Mouse (Mus musculus) cerebellum, postnatal 25 days (tissue): ENCODE measurements around the gene Rcan3.

Source experiments
- DNase-seq, 2 experiments: peaks; one replicate each; pipeline ENCODE4 v3.0.0; 2021; ENCODE audit warnings: mixed read lengths in 2 of 2

The Rcan3 gene

DNA sequence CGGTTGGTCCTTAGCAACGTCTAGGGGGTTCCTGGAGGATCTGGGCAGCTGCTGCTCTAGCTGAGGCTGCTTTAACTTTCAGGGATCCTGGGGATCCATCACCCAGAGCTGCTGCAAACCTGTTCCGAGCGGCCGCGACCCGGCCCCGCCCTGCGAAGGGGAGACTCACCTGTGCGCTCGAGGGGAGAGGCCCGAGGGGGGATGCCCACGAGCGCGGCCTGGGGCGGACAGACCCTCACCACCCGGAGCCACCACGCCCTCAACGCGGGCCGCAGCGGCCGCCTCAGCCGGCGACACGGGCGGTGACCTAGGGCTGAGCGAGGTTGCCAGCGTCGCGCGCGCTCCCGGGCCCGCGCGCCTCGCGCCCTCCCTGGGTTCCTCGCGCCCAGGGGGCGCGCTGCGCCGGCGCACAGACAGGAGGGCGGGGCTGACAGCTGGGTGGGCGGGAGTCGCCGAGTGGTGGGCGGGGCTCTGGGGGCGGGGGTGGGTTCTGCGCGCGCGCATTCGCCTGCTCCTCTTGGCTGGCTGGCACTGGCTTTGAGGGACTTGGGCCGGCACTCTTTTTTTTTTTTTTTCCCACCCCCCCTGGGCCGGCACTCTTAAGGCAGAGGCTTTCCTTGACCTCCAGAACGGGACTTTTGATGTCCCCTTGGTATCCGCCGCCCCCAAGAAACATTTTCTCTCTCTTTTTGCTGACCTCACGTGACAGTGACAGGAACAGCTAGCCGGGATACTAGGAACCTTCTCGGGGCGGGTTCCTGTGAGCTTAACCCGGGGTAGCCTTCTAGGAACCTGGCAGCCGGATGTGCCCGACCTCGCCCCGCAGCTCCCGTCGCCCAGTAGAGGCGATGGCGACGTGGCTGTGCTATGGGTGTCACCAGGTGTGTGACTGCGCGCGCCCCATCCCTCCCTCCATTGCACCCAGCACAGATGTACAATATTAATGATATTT is at the start of gene Rcan3:
Rcan3 (minus strand) TSS at position 411 of the 952 bp plus-strand sequence.
- peak; percentile 84 to 92 for DNase-seq

DNA sequence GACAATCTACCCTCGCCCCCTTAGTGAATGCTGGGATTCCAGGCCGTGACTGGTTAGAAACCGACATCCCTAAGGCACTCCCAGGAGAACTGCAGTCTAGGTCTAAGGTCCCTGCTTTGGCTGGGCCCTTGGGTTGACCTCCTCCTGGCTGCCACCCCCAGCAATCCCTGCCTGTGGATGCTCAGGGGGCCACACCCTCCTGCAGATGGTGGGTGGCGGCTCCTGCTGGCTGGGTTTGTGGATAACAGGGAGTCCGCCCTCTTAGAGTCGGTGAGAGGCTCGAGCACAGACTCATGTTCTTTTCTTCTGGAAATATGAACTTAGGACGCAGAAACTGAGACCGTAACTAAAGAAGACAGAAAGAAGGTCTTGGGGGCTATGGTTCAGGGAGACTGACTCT is 46.7 kb upstream of the Rcan3 start:
- no peak for DNase-seq

DNA sequence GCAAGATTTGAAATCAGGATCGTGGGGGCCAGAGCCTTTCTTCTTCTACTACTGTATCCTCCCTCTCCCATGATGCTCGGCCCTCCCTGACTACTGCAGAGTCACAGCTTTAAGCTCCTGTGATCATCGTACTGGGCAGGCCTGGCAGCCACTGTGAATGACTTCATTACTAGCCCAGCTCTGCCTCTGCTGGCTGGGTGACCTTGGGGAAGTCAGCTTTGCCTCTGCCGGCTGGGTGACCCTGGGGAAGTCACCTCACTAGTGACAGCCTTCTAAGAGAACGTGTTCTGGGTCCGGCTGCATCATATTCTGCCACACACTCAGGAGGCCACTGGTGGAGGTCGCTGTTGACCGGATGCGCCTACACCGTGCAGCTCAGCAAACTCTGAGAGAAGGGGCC is 44.2 kb upstream of the Rcan3 start:
- DNase-seq = no peak

DNA sequence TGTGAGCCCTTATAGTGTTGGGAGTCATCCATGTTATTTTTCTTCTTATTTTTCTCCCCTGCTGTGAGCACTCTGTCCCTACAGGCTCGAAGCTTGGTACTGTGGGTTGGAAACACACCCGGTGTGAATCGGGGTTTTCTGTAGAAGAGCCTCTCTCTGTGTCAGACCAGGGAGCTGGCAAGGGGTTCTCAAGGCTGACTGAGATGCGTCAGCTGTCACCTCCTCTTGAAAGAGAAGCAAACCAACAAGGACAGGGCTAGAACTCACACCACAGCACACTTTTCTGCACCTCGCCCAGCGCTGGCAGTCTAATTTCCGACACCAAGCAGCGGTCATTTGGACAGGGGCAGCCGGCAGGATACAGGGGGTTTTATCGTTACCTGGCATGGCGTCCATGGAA is 29.8 kb upstream of the Rcan3 start:
- DNase-seq = no peak

DNA sequence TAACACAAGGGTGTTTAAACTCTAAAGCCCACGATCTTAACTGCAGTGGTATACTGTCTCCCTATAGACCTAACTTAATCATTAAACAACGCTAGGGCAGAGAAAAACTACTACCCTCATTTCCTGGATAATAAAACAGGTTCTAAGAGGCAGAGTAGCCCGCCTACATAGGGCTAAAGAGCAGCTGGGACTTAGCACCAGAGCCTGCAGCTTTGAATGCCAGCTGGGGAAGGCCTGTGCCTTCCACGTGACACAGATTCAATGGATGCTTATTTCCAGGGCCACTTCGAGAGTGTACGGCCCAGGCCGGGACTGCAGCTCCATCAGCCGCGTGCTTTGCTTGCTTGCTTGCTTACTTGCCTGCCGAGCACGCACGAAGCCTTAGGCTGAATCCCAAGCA is 19.9 kb upstream of the Rcan3 start:
- DNase-seq = no peak

DNA sequence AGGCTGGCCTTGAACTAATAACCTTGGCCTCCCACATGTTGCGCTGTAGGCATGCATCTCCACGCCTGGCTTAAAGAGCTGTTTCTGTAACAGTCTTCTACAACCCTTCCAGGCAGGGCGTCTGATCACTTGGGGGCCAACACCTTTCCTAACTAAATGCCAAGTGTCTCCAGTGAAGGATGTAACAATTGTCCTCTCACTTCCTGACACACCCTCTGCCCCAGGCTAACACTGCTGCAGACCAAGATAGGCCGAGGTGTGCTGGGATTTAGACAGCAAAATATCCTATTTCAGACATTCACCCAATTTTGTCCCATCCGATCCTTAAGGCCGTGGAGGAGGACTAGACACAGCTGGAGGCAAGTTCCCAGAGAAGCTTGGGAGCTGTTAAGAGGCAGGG is 19.5 kb upstream of the Rcan3 start:
- no peak for DNase-seq

DNA sequence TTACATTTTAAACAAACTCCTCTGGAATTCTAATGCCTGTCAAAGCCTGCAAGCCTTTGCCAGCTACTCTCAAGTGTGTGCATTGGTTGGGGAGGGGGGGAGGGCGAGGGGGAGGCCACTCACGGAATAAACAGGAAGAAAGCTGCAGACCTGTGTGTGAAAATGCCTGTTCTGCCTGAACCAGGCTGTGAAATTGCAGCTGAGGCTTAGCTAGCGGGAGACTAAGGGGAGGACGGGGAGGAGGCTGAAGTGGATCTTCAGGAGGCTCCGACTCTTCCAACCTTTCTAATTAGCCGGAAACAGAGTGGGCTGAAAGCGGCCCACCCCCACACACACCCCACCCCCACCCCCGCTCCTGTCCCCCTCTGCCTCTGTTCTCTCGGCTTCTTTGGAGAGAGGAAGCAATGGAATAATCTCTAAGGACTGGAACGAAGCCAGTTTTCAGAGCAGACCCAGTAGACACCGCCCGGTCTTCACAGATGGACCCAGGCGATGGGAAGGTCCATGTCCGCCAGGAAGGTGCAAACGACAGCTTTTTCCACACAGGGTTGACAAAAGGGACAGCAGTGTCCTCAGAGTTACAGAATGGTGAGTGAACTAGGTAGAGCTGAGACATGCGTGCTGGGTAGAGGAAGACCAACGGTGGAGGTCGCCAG is 17.8 kb upstream of the Rcan3 start:
- no peak for DNase-seq

DNA sequence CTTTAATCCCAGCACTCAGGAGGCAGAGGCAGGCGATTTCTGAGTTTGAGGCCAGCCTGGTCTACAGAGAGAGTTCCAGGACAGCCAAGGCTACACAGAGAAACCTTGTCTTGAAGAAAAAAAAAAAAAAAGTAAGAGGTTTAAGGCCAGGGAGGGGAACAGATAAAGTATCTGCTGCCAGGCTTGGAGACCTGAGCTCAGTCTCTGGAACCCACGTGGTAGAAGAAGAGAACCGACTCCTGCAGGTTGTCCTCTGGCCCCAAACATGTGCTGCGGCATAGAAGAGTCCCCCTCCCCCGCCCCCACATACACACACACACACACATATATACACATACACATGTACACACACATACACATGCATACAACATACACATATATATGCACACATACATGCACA is 8.8 kb upstream of the Rcan3 start:
- DNase-seq = no peak

DNA sequence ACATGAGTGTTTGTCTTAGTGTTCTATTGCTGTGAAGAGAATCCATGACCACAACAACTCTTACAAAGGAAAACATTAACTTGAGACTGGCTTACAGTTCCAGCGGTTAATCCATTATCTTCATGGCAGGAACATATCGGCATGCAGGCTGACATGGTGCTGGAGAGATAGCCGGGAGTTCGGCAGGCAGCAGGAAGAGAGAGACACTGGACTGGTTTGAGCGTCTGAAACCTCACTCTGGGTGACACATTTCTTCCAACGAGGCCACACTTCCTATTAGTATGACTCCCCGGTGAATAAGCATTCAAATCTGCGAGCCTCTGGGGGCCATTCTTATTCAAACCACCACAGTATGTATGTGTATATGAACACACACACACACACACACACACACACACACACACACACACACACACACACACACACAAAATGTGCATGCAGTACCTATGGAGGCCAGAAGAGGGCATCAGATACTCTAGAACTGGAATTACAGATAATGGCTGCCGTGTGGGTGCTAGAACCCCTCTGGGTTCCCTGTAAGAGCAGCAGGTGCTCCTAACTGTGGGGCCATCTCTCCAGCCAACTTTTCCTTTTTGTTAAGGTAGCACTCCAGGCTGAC is 6.4 kb upstream of the Rcan3 start:
- DNase-seq = no peak

DNA sequence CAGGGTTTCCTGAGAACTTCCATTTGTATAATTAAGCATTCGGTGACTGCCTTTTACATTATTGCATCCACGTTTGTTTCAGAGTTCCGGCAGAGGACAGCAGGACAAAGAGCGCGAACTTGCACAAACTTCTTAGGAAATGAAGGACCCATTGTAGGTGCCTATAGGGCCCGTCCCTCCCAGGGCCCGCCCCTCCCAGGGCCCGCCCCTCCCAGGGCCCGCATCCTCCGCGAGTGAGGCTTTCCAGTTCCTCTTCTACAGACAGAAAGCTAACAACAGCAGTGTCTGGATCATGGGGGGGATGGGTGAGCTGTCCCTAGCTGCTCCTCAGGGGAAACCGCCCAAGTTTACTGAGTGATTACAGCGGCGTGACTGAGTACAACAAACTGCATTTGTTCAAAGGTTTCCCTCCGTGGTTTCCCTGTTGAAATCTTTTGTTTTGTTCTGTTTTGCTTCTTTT is 5.6 kb upstream of the Rcan3 start:
- DNase-seq = no peak

DNA sequence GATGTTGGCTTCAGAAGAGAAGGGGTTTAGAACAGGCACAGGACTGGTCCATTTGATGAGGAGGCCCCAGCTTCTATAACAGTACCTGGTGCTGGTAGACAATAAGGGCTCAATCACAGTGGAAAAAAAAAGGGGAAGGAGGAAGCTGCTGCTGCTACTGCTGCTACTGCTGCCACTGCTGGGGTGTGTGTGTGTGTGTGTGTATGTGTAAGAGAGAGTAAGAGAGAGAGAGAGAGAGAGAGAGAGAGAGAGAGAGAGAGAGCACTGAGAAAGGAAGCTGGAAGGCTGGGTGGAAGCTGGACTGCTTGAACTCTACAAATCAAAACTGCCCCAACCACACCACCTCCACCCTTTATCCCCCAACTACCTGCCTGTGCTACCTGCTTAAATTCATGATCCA is 4.3 kb upstream of the Rcan3 start:
- DNase-seq = no peak

DNA sequence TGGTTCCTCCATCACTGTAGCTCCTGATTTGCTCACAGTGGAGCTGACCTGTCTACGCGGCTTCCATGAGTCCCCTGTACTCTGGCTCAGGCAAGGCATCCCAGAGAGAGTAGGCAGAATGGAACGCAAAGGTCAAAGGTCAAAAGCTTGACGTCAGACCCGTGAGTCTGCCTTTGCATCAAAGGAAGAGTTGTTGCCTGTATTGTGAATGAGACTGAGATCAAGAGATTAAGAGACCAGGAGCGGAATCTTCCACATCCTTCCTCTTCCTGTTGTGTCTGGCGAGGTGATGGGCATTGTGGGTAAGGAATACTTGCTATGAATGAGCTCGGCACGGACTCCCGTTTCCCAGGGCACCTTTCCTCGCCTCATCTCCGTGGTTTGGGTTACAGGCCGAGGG is 2.6 kb upstream of the Rcan3 start:
- no peak for DNase-seq

DNA sequence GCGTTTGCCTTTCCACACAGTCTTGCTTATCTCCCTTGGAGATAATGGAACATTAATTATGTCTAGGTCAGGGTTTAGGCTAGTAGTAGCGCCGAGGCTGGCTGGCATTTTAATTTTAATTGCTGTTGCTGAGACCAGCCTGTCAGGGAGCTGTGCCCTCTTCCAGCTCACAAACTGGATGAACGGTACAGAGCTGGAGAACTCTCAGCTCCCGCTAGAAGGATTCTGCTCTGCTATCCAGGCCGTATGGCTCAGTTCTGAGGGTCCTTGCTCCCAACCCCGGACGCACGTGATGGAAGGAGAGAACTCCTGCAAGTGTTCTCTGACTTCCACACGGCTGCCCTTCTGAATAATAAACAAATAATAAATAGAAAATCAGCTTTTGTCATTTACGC is 739 bp upstream of the Rcan3 start:
- no peak for DNase-seq

DNA sequence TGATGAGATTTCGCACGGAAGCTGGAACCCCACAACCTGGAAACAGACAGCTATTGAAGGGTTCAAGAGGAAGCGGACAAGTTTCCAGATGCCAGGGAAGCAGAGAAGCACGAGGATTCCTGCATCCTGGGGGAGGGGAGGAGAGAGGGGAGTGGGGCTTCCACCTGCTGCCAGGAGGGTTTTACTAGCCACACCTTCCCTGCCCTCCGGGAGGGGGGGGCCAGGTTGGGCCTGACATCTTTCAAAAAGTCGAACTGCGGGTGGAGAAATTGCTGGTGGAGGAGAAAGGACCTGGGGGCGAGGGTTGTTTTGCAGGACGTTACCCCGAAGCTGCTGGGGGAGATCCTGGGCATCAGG is 589 bp downstream of the Rcan3 start:
- peak in 1 of 2 experiments; percentile 58 for DNase-seq

DNA sequence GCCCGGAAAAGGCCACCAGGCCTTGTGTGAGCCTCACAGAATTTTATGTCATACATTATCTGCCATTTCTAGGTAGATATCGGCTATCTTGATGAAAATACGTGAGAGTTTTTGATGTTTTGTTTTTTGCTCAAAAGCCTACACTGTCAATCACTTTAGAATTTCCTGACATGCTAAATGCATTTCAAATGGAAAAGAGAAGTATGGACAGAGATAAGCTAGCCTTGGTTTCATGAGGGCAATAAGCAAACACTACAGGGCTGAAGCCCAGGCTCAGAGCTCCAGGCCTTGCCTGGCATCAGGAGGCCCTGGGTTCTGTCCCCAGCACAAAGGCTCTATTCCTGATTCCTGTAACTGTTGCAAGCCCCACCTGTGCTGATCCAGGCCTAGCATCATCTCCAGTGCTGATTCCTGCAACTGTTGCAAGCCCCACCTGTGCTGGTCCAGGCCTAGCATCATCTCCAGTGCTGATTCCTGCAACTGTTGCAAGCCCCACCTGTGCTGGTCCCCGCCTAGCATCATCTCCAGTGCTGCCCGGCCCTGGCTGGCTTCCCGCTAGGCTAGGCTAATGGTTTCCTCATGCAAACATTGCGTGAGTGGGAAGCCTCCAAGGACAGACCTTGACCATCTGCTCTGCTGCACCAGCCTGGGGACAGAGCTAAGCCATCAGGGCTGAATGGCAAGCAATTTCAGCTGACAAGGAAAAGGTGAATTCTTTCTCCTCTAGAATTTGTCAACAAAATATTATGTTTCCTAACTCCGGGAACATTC is 3.5 kb downstream of the Rcan3 start:
- peak; percentile 86 to 91 for DNase-seq

DNA sequence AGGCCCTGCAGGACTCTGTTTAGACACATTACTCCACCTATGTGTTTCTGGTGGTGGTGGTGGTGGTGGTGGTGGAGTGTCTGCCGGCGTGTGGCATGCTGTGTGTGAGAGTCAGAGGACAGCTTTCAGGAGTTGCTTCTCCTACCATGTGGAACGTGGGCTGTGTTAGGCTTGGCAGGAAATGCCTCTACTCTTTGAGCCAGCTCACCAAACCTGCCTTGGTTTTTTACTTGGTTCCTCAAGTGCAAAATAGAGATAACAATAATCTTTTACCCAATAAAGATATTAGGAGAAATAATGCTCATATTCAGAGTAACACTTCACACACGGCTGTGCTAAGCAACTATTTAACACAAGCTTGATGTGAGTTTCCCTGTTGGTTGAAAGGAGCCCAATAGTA is 4.3 kb downstream of the Rcan3 start:
- no peak for DNase-seq

DNA sequence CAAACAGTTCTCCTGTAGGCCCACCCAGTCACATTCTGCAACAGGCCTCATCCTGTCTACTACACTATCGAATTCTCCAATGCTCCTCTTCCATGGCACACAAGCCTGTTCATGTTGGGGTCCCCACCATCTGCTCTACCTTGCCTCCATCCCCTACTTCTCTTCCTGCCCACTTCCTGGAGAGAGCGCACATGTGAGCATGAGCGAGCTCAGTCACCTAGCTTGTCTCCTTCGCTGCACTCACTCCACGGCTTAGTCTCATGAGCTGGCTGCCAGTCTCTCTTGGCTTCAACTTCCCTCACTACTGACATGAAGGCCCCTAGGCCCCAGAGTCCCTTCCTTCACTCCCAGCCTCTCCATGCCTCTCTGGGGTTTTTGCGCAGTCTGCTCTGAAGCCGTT is 7.1 kb downstream of the Rcan3 start:
- DNase-seq = no peak

DNA sequence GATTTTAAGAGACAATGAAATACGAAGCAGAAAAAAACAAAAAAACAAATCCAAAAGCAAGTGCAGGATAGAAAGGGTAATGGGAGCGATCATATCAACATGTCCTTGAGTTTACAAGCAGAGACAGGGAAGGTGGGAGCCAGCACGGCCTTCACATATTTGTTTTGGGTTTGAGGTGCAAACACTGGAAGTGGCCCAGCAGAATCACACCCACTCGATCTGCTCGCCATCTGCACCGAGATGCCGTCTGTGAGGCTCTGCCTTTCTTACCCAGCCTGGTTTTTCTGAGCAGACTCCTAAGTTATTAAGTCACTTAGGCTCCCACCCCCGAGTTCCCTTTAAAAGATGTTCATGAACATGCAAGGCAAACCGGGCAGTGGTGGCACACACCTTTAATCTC is 8.0 kb downstream of the Rcan3 start:
- peak; percentile 69 to 75 for DNase-seq

DNA sequence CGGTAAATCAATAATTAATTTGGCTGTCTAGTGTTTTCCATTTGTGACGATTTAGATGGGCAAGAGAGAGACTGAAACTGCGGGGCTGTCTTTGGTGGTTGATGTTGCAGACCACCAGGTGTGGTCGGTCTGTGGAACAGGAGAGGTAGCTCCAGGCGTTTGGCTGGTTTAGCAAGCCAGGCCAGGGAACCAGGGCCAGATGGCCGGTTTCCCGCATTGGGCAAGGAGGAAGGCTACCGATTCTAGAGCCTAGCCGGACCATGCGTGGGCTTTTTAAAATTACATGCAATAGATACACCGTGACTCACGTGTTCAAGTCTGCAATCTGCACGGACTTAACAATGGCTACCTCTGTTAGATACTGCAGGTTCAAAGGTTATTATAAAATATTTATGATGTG is 12.7 kb downstream of the Rcan3 start:
- DNase-seq = peak; percentile 59 to 78

DNA sequence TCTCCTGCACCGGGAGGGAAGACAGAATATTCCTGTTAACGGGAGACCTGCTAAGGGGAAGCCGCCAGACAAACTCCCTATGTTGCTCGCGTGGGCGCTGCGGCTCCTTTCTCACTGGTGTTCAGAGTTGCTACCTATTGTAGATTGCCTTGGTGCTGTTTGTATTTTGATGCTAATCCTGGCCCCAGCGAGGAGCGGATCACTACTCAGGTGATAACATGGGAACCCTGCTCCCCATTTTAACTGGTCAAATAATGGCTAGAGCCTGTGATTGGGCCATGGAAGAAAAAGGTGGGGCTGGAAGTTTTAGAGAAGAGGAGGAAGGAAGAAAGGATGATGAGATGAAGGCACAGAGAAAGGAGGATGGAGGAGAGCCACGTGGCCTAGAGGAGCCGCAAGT is 13.2 kb downstream of the Rcan3 start:
- no peak for DNase-seq

DNA sequence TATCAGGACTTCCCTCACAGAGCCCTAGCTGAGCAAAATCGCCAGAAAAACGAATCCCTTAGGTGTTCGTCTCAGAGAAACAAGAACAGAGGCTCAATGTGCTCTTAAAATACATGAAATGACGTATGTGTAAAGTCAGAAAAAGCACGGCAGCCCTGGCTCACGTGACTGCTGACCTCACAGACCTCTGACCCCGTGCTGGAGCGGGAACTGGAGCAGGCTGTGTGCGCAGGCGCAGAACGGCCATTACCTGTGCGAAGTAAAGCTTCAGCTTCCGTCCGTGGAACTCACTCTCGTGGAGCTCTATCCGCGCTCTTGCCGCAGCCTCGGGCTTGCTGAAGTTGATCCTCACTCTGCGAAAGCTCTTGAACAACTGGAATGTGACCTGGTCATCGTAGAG is 13.7 kb downstream of the Rcan3 start:
- no peak for DNase-seq

DNA sequence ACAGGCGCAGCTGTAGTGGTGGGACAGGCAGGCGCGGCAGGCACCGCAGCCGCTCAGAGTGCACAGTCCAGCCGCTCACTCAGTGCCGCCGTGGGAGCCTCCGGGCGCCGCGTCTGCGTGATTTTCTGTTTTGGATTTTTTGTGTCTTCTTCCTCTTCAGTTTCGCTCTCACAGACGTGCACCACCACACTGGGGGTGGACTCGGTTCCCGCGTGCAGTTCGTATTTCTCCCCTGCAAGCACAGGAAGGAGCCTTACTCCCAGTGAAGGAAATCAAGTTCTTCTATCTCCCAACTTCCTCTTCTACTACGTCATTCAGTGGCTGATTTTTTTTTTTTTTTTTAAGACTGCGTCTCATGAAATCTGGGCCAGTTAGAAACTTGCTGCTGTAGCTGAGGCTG is 17.3 kb downstream of the Rcan3 start:
- DNase-seq = no peak

DNA sequence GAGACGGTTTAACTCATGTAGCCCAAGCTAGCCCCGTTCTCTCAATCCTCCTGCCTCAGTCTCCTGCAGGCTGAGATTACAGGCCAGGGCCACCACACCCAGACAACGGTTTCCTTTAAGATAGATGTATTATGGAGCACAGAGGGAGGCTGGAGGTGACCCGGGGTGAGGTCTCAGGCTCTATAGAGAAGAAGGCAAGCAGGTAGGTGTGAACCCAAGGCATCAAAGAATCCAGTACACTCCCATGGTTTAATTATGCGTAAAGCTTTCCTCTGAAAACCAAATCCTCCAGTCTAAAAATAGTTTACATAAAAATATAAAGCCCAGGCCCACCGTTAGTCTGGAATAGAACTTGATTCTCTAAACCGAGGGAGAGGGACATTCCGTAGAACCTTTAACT is 20.2 kb downstream of the Rcan3 start:
- no peak for DNase-seq
